Mouse (Mus musculus) 3T3-L1 (cell line): ENCODE data around the gene Hes3.

ENCODE experiments used
- DNase-seq: peaks from one replicate; pipeline ENCODE4 v3.0.0-alpha.2; 2015; ENCODE audit warnings: low read depth, low spot score

Gene Hes3

DNA sequence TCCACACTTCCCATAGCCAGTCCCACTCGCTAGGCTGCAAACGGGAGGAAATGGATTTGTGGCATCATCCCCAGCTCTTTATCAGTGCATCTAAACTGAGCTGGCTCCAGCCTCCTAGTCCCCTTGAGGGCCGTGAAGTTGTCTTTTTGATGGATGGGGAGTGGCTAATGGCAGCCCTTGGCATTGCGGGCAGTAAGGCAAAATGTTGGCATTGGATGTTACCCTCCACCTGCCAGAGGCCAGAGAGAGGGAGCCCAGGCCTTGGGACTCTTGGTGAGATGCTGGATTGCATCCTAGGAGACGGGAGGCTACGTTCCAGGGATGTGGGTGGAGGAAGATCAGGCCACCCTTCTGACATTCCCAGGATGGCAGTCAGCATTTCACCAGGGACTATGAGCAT lies 14.5 kb upstream of the Hes3 start:
- DNase-seq = no peak

DNA sequence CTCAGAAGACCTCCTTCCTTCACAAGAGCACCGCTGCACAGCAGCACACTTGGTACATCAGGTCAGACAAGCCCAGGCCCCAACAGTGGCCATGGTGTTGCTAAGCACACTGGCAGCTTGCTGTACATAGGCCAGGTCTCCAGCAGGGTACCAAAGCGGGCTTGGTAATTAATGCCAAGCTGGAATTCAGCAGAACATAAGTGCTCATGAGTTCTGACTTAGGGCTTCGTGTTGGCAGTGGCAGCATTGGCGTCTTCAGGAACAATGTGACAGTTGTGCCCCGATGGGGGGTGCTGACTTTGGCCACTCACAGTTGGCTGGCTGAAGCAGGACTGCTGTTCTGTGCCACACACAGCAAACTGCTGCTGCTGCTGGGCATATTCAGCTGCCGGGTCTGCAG lies 13.2 kb upstream of the Hes3 start:
- DNase-seq = no peak

DNA sequence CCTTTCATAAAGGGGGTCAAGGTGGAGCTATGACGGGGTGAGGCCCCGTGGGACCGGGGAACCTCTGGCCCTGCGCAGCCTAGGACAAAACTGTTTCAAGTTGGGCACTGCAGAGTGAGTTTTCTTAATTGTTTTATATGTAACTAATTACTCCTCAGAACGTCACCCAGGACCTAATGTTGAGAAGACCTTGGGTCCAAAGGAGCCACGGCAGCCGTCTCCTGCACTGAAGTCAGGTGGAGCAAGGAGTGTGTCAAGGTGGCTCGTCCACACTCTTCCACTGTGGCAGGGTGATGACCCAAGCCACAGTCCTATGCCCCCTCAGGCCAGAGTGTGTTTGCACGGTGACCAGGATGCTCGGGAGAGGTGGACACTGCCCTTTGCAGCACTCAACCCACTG lies 11.7 kb upstream of the Hes3 start:
- no peak for DNase-seq

DNA sequence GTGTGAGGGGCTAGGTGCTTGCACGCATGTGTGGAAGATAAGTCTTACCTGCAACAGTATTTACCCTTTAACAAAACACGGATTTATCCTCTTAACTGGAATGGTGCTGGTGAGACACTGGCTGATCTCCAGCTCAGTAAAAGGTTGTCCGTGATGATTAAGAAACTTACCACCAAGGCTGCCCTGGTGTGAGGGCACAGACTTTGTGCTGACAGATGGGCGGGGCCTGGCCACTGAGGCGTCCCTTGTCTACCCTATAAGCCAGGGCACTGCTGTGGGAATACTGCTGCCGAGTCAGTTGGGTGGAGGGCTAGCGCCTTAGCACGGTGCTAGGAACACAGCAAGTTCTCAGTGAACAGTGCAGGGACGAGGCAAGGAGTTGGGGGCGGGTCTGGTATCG lies 10.6 kb upstream of the Hes3 start:
- no peak for DNase-seq

DNA sequence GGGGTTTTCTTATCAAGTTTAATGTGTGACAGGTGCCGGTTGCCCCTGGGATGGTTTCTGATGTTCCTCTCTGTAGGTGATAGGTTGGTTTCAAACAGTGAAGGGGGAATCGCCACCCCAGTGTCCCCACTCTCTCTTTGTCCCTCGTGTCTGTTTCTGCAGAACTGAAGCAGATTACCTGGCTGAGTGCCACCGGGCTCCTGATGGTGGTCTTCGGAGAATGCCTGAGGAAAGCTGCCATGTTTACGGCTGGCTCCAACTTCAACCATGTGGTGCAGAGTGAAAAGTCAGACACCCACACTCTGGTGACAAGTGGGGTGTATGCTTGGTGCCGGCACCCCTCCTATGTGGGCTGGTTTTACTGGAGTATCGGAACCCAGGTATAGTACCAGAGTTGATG lies 8.9 kb upstream of the Hes3 start:
- DNase-seq = no peak

DNA sequence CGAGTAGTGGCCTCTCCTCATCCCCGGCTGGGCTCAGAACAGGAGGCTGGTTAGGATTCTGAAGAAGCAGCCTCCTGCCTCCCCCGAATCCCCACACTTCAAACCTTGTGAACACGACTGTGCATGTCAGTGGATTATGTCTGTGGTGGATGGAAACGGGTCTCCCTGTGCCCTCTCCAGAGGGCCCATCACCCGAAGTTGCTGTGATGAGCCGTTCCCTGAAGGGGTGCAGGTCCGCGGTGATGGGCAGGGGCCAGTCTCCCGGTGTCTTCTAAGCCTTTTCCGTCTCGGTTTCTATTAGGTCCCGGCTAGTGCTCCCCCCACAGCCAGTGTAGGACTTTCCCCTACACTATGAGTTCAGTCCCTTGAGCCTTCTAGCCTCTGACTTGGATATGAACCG lies 7.4 kb upstream of the Hes3 start:
- DNase-seq = no peak

DNA sequence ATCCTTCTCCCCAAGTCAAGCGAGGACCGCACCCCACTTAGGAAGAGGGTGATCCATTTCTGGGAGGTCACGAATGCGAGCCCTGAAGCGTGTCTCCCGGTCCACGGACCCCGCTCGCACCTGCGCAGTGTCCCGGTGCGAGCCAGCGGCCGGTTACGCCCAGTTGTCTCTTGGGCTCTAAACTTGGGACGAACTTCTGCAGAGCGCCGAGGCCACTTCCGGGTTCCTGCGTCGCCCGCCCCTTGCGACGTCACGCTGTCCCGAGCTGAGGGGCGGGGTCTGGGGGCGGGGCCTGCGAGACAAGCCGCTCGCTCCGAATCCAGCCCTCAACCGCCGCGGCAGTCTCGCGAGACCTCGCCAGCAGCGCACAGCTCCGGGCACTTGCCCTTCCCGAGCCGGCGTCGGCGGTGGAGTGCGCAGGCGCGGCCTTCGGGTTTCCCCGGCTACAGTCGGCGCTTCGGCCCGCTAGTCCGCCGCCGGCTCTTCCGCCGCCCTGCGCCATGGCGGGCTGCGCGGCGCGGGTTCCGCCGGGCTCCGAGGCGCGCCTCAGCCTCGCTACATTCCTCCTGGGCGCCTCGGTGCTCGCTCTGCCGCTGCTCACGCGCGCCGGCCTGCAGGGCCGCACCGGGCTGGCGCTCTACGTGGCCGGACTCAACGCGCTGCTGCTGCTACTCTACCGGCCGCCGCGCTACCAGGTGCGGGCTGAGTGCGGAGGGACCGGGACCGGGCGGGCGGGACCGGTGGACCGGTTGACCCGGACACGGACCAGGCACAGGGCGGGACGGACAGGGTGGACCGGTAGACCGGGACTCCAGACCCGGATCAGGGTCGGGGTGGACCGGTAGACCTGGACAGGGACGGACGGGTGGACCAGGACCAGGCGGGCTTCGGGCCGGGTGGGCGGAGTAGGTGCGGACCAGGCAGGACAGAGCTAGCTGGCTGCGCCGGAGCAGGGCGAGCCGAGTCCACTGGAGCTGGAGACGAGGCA lies 5.7 kb upstream of the Hes3 start, which contains the start of gene Icmt:
TSS of gene Icmt (plus strand) at position 354 of the 988 bp plus-strand sequence.
- DNase-seq = peak; percentile 96

DNA sequence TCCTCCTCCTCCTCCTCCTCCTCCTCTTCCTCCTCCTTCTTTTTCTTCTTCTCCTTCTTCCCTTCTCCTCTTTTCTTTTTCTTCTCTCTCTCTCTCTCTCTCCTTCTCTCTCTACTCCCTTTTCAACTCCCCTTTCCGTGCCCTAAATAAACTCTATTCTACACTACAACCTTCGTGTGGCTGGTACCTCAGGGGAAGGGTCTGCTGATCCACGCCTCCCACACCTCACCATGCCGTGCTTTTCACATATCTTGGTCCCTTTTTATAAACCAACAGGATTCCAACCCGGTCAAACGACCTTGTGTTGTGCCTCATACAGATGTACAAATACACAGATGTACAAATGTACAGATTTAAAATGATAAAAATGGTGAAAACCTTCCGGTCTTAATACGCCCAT lies 4.9 kb upstream of the Hes3 start:
- no peak for DNase-seq

DNA sequence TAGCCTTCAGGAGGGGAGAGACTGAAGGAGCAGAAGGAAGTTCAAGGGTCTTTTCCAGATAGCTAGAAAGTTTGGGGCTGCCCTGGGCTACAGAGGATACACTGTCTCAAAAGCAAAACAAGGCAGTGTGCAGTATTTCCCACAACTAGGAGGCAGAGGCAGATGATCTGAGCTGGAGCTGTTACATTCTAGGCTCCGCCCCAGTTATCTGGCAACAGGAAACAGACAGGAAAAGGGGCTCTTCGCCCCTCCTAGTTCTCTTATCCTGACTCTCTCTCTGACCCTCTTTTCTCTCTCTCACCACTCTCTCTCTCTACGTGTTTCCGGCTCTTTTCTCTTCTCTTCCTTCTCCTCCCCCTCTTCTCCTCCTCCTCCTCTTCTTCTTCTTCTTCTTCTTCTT lies 4.5 kb upstream of the Hes3 start:
- DNase-seq = peak; percentile 62

DNA sequence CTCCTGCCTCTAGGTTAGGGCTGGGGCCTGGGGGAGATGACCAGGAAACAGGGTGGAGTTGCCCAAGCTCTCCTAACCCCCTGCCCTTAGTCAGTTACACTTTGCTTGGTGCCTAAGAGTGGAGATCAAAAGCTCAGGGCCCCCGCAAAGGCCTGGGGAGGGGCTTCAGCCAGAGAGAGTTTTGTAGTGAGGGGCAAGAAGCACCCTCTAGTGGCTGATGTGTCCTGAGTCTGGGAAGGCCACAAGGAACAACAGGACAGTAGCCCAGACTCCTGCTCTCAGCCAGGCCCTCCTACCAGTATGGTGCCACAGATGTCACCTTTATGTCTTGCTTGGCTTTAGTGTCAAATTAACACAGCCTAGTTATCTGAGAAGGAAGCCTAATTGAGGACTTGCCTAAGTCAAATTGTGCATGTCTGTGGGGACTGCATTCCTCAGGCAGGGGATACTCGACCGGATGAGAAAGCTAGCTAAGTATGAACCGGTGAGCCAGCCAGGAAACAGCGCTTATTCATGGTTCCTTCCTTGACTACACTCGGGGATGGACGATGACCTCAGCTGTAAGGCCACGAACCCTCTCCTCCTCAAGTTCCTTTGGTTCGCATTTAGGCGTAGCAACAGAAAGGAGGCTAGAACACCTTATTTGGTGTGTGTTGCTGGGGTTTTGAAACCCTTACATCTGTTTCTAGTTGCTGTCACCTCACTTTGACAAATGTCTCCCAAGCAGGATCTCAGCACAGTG lies 2.9 kb upstream of the Hes3 start:
- peak; percentile 29 for DNase-seq

DNA sequence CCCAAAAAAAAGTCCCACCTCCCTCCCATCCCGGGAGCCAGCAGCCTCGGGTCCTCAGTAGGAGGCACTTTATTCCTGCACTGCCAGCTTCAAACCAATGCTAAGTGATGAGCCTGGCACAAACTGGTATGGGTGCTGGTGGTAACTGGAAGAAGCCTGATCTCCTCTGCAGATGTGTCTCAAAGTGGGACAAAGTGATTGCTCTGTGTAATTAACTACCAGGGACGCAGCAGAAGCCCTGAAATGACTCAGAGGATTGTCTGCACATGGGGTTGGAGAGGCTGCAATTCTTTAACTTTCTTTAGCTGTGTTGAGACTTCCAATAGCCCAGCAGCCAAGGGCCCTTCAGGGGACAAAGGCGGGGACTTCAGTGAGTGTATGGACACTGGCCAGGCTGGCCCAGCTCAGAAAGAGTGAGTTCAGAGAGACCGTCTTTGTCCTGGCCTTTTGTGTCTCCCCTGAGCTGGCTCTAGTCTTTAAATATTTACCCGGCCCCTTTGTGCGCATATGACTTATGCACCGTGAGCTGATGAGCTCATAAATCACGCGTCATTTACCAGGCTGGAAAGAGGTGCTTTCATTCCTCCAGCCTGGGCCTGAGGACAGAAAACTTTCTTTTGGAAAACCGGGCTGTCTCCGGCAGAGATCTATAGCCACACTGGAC lies 772 bp upstream of the Hes3 start:
- peak; percentile 36 for DNase-seq

DNA sequence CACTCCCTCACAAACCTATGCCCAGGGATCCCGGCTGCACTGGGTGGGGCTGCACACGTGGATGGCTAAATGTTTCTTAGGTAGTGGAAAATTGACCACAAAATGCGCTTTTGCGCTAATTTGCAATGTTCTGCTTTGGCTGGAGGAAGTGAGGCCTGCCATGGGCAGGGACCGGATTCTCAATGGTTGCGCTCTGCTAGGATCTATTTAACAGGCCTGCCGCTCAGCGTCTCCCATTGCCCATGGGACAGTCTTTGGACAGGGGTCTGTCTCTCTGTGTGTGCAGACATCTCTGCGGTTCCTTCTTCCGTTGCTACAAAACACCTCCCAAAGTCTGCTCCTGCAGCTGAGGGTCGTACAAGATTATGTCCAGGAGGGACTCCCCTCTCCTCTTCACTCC lies 471 bp downstream of the Hes3 start:
- no peak for DNase-seq

DNA sequence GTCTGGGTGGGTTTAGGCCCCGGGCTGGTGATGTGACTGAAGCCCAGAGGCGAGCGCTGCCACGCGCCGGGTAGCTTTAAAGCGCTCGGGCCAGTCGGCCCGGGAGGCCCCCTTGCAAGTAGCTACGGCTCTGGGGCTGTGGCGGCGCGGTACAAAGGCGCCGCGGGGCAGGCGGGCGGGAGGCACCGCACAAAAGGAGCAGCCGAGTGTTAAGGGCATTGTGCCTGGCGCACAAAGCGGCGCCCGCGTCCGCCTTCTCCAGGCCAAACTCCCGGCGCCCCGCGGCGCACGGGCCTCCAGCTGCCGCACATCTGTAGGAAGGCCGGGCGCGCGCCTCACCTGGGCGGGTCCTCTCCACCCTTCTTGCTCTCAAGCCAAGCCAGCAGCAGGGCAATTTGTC lies 1.1 kb downstream of the Hes3 start:
- DNase-seq = no peak

DNA sequence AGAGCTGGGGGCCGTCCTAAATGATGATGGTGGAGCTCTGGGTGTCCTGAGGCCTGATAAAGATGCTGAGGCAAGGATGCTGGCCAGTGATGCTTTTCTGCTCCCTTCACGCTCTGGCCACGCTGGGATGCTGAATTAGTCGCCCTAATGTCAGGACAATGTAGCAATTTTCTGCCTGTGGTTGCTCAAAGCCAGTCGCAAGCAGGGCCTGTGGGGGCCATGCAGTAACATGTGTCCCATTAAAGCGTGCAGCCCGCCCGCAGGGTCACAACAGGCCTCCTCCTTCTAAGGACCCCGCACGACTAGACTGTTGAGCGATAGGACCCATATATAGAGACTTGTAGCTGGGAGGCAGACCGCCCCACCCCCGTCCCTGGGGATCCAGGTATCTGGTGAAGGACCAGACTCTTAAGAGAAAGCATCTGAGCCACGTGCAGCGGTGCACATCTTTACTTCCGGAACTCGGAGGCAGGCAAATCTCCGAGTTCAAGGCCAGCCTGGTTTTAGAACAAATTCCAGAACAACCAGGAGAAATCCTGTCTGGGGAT lies 3.0 kb downstream of the Hes3 start:
- DNase-seq = no peak

DNA sequence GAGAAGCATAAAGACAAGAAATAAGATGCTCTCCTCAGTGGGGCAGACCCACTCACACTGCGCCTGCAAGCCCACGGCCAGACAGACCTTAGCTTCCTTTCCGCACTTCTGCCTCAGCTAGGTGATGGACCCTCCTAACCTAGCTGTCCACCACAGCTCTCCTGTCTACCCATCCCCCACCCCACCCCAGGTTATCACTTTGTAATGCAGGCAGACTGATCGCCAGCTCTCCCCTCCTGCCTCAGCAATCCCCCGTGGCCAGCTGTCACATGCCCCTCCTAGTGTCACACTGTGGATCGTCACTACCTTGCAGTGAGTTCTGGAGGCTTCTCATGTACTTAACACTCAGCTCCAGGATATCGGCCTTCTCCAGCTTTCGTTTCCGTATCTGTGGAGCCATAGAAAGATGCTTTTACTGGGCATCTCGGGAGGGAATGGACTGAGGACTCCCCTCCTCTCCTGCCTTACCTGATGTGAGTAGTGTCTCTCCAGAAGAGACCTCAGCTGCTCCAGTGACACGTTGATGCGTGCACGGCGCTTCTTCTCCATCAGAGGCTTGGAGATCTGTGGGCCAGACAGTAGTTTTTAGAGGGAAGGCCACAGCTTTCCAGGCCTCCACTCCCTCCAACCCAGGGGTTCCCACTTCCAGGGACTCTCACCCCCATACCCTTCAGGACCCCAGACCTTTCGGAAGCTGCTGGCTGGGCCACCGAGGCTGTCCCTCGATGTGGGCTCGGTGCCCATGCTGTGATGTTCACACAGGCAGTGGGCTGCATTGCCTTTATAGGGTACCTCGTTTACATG lies 3.9 kb downstream of the Hes3 start:
- no peak for DNase-seq

DNA sequence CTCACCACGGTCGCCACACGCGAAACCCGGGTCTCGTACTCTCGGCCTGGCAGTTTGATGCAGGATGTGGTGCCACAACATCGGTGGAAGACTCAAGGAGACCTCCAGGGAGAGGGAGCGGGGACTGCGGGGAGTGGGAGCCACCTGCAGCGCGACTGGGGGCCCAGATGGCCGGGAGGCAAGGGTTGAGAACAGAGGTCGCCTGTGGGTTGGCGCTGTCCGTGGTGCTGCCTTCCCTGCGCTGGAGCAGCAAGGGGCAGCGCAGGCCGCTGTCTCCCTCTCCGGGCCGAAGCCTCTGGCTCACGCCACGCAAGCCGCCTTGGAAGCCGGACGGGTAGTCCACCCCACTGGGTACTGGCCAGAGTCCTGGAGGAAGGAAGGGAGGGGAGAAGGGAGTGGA lies 4.6 kb downstream of the Hes3 start:
- DNase-seq = peak; percentile 34

DNA sequence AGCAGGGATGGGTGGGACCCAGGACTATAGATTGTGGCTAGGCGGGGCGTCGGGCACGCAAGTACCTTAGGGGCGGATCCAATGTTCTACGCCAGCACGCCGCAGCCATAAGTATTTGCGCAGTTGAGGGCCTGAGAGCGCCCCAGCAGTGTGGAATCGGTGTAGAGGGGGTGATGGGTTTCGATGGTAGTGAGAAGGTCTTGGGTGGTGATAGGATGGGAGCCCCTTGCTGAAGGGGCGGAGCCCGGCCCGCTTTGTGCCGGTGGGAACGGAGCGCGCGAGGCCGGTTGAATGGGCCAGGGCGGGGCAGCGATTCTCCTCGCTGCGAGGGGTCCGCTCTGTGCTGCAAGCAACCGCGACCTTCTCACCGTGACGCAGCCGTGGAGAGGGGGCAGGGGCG lies 5.3 kb downstream of the Hes3 start:
- DNase-seq = no peak

DNA sequence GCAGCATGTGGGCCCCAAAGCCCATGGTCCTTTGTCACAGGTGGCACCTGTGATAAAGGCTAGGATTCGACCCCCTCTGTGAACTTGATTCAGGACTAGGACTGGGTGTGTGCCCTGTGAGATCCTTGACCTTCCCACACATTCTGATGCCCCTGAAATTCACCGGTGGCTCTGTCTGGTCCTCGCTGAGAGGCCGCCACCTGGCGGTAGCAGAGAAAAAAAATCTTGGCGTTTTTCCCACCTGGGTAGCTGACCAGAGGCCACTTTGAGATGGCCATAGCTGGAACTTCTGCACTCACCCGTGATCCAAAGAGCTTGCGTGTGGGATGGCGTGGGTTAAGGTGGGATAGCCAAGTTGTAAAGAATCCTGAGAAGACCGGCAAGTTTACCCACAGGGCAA lies 6.0 kb downstream of the Hes3 start:
- peak; percentile 82 for DNase-seq

DNA sequence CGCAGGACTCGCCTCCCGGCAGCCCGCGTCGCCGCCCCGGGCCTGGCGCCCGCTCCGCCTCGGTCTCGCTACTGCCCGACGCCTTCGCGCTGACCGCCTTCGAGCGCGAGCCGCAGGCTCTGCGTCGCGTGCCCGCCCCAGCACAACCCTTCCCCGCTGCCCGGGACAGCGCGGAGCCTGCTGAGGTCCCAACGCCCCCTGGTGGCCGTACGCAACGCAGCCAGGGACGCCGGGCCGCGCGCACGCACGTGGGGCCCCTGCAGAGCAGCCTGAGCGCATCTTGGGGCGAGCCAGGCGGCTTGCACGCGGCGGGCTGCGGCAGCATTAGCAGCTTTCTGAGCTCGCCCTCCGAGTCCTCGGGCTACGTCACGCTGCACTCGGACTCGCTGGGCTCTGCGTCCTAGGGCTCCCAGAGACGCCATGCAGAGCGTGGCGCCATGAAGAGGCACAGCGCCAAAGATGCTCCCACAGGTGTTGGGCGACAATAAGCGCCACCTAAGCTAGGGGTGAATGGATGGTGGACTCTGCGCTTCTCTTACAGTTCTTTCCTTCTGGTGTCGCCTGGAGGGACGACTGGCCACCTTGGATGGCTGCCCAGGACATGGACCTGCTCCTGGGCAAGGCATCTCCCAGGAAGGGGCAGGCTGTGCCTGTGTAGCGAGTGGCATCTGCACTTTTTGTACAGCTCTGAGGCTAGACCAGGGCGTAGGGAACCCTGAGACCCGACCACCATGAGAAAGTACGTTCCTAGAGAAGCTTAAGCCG lies 8.1 kb downstream of the Hes3 start:
- DNase-seq = no peak

DNA sequence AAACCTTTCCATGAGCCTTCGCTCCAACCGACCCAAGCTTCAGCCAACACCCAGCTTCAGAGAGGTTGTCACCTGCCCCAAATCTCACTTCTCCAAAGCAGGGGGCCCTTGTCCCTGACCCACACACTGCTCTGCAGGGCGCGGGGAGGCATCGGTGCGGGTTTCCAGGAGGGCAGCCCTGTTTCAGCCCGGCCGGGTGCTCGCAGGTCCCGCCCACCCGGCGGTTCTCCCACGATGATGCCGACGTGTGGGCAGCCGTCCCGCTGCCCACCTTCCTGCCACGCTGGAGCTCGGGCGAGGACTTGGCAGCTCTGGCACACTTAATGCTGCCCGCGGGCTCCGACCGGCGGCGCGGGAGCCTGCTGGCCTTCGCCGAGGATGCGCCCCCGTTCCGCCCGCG lies 8.7 kb downstream of the Hes3 start:
- no peak for DNase-seq
